Mouse (Mus musculus) gastrocnemius, postnatal 14 days (tissue): ENCODE results near the gene Pawr. TPM values are rescaled to one million over a fixed set of nuclear protein-coding genes. Genes with fewer than 3 reads are reported as not detected.

ENCODE experiments used
- DNase-seq: peaks from one replicate; pipeline ENCODE4 v3.0.0; 2021; ENCODE audit warnings: mixed read lengths
- intact Hi-C: fragments of 180-260 bp; cut with DNase I; formaldehyde crosslinking; loops from one replicate; pipeline ENCODE4 v1.15.1; 2025; ENCODE audit warnings: low total_unique reads
- long read RNA-seq, 2 experiments: library from polyadenylated mRNA; stranded (forward); transcript quantifications; one replicate each; pipeline ENCODE4 v2.0.0; 2021
- total RNA-seq, 2 experiments: library from RNA; stranded (reverse); gene quantifications; 2 replicates each; pipeline ENCODE4 v1.2.3; 2021

The Pawr gene
- 1 to 10 TPM; 1.5 to 1.7 TPM for total RNA-seq
- long read RNA-seq, experiment 1, partial matches to known transcripts = 2 of 4 reads
- long read RNA-seq, experiment 1, other reads (novel, unspliced or antisense) = 0 of 4 reads
- long read RNA-seq, experiment 2, partial matches to known transcripts = 1 of 4 reads
- long read RNA-seq, experiment 2, other reads (novel, unspliced or antisense) = 0 of 4 reads

DNA sequence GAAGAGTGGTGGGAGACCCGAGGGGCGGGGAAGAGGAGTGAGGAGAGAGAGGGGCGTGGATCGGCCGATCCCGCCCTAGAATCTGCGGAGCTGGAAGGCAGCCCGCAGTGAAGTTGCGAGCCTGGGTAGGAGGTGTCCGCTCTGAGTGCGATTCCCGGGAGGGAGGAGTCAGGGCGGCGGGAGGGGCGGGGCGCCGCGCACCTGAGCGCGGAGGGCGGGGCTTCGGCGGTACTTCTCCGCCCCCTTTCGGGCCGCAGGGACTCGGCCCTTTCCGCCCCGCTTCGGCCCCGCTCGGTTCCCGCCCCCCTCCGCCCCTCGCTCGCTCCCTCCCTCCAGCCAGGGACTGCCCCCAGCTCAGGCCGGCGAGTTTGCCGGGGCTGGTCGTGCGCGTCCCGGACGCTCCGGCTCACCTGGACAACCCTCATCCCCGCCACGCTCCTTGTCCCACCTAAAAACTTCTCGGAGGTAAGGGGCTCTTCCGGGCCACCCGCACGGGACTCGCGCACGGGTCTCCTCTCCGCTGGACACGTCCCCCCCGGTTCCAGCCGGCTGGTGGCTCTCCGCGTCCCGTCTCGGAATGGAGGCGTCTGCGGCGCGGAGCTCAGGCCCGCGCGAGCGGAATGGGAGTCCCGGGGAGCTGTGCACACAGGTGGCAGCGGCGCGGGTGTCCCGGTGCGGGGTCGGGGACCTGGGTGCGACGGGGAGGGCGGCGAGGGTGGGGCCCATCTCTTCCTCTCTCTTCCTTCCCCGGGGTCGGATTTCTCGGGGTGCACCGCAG is at the start of gene Pawr:
Gene Pawr, plus strand, starts transcription at position 338 of the 778 bp plus-strand sequence.
- intact Hi-C loops = no loop called here
- peak; percentile 39 for DNase-seq

DNA sequence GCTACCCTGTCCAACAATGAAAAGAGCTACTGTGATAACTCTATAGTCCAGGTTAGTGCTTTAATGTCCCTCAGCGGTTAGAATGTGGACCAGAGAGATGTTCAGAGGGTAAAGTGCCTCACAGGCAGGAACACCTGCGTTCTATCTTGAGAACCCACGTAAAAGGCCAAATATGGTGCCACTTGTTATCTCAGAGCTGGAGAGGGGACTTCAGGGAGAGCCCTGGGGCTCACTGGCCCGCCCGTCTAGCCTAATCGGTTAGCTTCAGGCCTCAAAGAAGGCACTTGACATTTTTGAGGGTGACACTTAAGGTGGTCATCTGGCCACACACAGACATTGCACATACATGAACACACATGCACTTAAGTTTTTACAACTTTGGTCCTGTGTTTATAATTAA is 49.6 kb upstream of the Pawr start:
- DNase-seq = no peak
- intact Hi-C loops = no loop called here

DNA sequence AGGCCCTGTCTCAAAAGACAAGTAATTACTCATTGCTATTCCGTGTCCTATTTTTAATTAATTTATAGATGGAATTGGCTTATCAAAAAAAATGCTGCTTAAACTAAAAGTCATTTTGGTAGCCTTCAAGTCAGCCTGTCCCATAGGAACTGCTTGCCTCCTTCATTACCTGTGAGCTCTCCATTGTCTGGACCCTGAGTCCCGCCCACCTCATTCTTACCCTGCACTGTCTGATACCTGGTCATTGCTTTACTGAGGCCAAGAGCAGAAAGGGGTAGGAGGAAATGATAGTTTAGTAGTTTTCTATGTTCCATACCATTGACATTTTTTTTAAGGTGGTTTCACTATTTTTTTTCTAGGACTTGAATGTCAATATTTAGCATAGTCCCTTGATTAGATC is 48.5 kb upstream of the Pawr start:
- DNase-seq = no peak
- intact Hi-C loops = no loop called here

DNA sequence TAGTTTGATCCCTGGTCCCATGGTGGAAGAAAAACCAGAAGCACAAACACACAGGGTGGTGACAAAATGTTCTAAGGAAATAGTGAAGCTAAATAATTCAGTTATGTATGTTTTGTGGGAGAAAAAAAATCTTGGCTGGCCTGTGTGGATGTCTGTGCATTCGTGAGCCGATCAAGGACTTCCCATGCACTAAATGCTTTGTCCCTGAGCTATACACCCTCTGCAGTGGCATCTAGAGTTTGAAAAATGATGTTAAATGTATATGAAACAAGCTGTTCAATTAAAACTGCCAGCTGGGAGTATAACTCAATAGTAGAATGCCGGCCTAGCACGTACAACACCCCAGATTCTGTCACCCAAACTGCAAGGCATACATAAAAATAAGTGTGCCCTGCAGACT is 48.1 kb upstream of the Pawr start:
- intact Hi-C loops = no loop called here
- no peak for DNase-seq

DNA sequence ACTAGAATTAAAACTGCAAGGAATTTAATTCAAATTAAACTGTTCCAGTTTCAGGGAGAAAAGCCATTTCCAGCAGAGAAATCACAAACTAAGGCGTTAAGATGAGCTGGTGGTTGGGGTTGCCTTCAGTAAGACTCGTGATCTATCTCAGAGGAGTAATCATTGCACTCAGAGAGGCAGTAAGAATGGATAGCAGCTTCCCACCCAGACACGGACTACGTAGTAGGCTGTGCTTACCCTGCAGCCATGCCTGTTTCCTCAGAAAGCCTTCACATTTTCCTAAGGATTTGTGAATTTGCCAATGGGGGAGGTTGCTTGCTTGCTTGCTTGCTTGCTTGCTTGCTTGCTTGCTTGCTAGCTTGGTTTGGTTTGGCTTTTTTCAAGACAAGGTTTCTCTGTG is 47.5 kb upstream of the Pawr start:
- intact Hi-C loops = no loop called here

DNA sequence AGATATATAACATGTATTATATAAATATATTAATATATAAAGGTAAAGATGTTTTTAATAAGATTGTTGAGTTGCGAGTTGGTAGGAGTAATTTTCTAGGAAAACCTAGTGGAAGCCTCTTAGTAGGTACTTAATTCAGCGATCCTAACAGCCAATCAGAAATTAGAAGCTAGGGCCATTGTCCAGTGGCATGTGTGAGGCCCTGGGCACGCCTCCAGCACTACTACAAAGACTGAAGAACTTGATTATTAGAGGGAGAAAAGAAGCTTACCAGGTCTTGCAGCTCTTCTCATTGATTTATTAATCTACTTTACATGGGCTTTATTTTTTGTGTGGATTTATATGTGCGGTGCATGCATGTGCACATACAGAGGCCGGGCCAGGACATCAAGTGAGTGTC is 46.9 kb upstream of the Pawr start:
- DNase-seq = no peak
- intact Hi-C loops = no loop called here

More for the DNA sequence above, 47.5 kb upstream of the Pawr start:
- no peak for DNase-seq

DNA sequence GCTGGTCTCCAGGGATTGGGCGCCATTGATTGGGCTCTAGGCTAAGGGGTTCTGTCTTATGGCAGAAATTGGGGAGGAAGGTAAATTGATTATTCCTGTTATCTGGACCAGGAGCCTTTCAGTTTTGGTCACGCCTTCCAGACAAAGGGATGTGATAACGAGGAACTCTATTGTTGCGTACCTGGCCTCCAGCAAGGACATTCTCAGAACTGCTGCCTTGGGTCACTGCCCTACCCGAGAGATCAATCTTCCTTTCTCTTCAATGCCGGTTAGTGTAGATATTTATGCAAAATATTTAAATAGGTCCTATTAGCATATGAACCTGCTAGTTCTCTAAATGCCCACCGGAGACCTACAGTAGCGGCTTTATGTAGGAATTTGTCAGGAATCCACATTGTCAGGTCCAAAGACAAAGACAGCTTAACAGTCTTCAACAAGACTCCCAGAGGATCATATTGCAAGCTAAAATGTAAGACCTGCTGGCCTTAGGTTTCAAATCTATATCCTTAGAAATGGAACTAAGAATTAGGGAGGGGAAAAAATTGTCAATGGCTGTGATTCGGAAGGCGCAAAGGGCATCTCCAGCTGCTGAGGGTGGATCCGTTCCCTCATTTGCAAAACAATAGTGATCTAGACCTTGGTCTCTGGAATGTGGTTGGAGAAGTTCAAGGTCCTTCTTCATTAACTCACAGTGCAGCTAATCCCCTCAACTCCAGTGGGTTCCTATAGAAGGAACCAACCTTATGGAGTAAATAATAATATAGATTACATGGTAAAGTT is 45.1 kb upstream of the Pawr start:
- intact Hi-C loops = no loop called here

DNA sequence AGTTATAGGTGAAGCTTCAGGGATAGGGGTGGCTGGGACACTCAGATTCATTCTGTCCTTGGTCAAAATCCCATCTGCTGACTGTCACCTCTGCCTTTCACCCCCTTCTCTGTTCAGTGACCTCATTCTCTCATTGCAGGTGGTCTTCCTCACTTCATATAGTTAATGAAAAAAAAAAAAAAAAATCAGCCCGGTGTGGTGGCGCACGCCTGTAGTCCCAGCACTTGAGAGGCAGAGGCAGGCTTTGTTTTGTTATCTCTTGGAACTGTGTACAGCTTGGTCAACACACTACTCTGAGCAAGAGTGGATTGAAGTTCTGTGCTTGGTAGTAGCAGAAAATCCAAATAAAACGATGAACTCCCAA is 44.5 kb upstream of the Pawr start:
- intact Hi-C loops = no loop called here
- no peak for DNase-seq

More for the DNA sequence above, 45.1 kb upstream of the Pawr start:
- no peak for DNase-seq

DNA sequence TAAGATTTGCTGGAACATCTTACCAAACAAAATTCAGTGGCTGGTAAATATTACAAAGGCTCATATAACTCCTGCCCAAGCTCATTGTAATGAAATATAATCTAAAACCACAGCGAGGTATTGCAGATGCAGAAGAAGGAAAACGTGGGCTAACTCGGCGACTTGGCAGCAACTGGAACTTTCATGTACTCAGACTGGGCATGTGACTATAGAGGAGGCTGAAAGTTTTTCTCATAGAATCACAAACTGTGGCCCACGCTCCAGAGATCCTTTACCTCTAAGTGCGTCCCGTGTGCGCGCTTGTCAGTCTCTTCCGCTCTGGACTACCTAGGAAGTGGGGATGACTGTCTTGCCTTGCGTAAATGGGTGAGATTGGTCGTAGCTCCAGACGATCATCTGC is 41.9 kb upstream of the Pawr start:
- intact Hi-C loops = no loop called here
- DNase-seq = no peak

DNA sequence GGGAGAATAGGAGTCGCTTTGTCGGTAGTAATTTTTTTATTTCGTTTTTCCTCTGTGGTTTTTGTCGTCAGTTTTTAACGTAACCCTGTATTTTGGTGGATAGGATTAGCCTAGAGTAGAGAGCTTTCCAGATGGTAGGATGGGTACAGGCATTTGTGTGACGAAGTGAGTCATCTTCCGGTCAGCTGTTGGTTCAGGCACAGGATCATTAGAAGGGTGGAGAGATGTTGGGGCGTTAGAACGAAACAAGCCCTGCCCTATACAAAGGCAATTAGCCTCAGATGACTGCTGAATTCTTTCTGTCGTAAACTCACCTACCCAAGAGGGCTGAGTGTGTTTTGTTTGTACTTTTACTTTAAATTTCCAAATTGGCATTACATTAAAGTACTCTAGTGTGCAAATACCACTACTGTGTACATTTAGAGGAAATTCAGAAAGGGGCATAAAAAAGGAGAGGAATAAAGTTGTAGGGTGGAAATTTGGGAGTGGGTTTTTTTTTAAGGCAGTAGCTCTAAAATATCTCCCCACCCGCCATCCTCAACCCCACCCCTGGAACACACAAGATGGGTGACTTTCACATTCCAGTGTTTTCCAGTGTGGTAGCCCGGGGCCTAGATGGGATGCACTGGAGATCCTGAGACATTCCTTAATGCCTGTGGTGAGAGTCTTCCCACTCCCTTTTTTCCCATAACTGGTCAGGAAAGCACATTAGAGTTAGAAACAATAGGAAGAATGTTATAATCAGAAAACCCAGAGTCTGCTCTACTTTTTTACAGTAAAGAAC is 40.0 kb upstream of the Pawr start:
- intact Hi-C loops = no loop called here
- DNase-seq = no peak

DNA sequence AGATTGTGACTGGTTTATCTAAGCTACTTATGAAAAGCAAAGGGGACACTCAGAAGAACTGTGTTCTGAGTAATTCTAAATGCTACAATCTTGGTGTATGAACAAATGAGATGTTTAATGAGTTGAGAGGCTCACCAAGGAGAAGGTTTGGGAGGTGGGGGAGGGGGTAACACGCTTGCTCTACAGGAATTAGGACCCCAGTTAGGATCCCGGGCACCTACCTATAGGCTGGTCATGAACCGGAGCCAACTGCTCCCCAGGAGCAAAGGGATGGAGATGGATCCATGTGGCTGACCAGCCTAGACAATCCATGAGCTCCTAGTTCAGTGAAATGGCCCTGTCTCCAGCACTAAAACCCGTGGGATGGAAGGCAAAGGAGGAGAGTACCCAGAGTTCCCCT is 39.3 kb upstream of the Pawr start:
- intact Hi-C loops = no loop called here
- no peak for DNase-seq

DNA sequence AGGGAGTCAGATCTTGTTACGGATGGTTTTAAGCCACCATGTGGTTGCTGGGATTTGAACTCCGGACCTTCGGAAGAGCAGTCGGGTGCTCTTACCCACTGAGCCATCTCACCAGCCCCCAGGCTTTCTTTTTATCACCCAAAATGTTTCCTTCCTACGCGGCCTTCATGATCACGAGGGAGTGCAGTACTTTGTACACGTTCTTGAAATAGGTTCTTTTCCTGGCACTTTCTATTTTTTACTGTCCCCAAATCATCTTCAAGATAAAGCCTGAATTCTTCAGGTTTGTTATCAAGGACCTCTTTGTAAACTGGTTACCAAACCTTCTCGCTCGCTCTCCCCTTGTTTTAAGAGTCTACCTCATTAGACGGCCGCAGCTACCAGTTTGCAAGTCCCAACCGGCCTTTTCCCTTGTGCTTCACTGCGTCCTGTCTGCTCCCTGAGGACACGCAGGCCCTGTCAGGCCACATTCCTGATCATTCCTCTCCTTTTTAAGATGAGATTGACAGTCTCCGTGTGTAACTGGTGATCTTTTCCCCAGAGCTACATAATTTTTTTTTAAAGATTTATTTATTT is 38.2 kb upstream of the Pawr start:
- intact Hi-C loops = no loop called here
- no peak for DNase-seq

DNA sequence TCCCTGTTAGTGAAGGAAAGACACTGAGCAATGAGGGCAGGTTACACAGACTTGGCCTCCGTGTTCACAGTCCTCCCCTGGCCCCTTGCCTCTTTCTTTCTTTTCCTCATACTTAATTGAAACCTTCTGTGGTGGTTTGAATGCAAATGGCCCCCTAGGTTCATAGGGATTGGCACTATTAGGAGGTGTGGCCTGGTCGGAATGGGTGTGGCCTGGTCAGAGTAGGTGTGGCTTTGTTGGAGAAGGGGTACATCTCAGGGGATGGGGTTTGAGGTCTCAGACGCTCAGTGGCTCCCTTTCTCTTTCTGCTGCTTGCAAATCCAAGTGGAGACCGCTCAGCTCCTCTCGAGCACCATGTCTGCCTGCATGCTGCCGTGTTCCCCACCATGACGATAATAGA is 37.2 kb upstream of the Pawr start:
- intact Hi-C loops = loop anchor here (5.0 kb wide), 1 partner anchor 243 kb away; no protein-coding TSS in a partner anchor
- no peak for DNase-seq

DNA sequence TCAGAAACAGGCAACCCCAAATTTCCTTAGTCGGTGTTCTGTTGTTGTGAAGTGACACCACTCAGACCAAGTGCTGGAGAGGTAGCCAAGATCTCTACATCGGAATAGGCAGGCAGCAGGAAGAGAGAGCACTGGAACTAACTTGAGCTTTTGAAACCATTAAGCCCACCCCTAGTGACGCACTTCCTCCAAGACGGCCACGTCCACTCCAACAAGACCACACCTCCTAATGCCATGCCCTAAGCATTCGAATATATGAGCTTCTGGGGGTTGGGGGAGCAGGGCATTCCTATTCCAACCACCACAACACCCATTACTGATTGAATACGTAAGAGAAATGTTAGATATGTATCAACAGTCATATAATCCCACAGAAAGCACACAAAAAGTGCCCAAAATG is 35.5 kb upstream of the Pawr start:
- no peak for DNase-seq
- intact Hi-C loops = loop anchor here (5.0 kb wide), 1 partner anchor 241 kb away; no protein-coding TSS in a partner anchor

DNA sequence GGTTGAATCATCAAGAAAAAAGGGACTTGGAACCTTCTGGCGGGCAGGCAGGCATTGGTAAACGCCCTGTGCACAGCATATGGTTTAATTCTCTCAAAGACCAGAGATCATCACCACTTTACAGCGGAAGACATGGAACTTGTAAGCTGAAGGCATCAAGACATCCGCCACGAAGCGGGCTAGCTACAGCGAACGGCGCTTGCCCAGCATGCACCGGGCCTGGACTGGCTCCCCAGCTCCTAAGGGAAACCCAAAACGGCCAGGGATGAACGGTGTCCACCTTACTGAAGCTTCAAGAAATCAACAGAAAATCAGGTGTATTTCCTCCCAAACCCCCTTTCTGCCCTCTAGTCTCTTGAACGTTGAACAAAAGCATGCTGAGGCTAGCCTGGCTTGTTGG is 33.7 kb upstream of the Pawr start:
- DNase-seq = no peak
- intact Hi-C loops = loop anchor here (5.0 kb wide), 1 partner anchor 239 kb away; no protein-coding TSS in a partner anchor

DNA sequence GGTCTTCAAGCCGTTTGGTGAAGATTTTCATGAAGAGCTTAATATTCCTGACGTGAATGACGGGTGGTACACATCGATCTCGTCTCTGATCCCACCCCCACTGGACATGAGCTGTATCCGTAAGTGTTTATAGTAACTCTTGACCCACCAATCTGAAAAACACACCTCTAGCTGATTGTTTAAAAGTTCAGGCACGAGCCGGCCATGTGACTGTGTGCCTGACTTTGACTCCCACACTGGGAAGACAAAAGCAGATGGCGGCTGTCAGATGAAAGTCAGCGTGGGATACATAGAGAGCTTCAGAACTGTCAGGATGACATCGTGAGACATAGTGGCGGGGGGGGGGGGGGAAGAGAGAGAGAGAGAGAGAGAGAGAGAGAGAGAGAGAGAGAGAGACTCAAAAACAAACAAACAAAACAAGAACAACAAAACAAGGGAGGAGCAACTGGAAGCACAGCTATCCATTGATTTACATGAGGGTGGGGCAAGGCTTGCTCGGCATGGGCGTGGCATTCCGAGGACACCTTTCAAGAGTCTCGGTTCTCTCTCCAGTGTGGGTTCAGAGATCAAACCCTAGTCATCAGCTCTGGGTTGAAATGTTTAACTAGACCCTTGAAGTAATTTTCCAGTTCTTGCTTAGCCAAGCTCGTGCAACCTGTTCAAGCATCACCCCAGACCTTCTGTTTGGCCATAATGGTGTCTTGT is 32.9 kb upstream of the Pawr start:
- DNase-seq = no peak
- intact Hi-C loops = loop anchor here (5.0 kb wide), 1 partner anchor 238 kb away; no protein-coding TSS in a partner anchor

DNA sequence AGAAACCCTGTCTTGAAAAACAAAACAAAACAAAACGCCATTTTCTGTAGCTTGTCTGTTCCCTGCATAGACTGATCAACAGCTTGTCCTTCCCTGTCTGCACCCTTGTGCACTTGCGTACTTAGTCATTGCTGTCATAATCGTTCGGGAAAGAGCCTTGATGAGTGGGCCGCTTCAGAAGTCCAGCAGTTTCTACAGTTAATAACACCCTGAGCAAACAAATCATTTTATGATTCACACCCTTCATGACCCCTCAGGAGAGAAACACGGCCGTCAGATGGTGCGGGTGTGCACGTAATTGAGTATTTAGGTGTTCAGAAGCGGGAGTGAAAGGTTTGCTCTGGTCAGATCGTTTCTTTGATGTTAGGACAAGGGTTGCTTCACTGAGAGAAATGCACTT is 32.1 kb upstream of the Pawr start:
- intact Hi-C loops = loop anchor here (5.0 kb wide), 2 partner anchors 137 to 237 kb away; no protein-coding TSS in a partner anchor
- no peak for DNase-seq

DNA sequence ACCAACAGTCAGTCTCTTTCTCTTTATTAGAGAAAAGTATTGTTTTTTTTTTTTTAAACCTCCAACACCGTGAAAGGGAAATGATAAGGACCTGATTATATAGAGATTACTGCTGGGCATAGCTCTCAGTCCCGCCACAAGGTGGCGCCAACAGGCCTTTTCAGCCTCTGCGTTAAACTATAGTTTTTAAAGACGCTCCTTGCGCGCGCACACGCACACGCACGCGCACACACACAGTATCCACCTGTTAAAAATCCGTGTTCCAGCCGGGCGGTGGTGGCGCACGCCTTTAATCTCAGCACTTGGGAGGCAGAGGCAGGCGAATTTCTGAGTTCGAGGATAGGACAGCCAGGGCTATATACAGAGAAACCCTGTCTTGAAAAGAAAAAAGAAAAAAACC is 31.1 kb upstream of the Pawr start:
- peak; percentile 70 for DNase-seq
- intact Hi-C loops = loop anchor here (5.0 kb wide), 1 partner anchor 136 kb away; no protein-coding TSS in a partner anchor

DNA sequence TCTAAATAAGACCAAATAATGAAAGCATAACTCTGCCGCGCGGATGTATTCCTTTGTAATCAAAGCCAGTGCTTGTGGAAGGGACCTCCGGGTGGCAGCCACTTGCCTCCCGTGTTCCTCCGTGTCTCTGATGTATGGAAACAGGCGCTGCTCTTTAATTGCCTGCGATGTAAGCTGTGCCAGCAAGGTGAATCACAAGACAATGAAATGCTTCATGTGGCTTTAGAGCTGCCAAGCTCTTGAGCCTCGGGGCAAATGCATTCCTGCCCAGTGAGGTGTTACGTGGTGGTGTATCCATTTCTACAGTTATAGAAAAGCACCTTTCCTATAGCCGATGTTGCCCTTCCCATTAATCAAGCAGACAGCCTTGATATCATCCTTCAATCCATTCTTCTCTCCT is 24.1 kb upstream of the Pawr start:
- DNase-seq = no peak
- intact Hi-C loops = no loop called here
